Mouse (Mus musculus): ENCODE measurements around the gene Cadps2. TPM values are rescaled to one million over a fixed set of nuclear protein-coding genes. Genes with fewer than 3 reads are reported as not detected.

Gene Cadps2
- polyA plus RNA-seq, 1 experiment from 2014 or later: 4.7 TPM

- no peak for ATAC-seq (ENCODE audit: low FRiP score)
- WGBS: 85% methylated on average over 5 of the region's 5 CpGs
Observed at GRCm38 (mm10) chr6:23740010-23740409, 99.2 kb downstream of the Cadps2 start.

GRCm38 (mm10) chr6:23732750-23733149 lies 106.5 kb downstream of the Cadps2 start:
- H3K27me3 ChIP-seq: no peaks in the 10 kb centered on the region
- ATAC-seq (ENCODE audit: low FRiP score): no peak
- H3K36me3 ChIP-seq: no peaks in the 10 kb centered on the region
- H3K4me1 ChIP-seq (replicated peaks): no peaks in the 10 kb centered on the region; the same call in 1 of the 2 replicates
- H3K9ac ChIP-seq: no peak overlapping the region
- no peak overlapping the region for H3K4me2 ChIP-seq
- 35% methylated on average over 3 of the region's 3 CpGs for WGBS
- no peak overlapping the region for H3K4me3 ChIP-seq
- H3K27ac ChIP-seq: no peak overlapping the region
- H3K9me3 ChIP-seq: no peaks in the 10 kb centered on the region

More at GRCm38 (mm10) chr6:23740010-23740409, 99.2 kb downstream of the Cadps2 start:
- no peak overlapping the region for H3K4me3 ChIP-seq
- no peak overlapping the region for H3K27ac ChIP-seq
- 0 out of 2 replicates have a peak, but pooled peaks cover 4% of the 10 kb centered on the region for H3K9me3 ChIP-seq
- no peak overlapping the region for H3K9ac ChIP-seq
- no peak overlapping the region for H3K4me2 ChIP-seq
- no peaks in the 10 kb centered on the region for H3K36me3 ChIP-seq
- no peaks in the 10 kb centered on the region for H3K27me3 ChIP-seq
- H3K4me1 ChIP-seq (replicated peaks): no peaks in the 10 kb centered on the region

GRCm38 (mm10) chr6:23728620-23729019 lies 110.6 kb downstream of the Cadps2 start:
- Histone ChIP-seq H3K27me3 (no peaks in the 10 kb centered on the region), H3K4me3 (no peak overlapping the region), H3K27ac (no peak overlapping the region), H3K4me1 (replicated peaks) (no peaks in the 10 kb centered on the region; the same call in 1 of the 2 replicates), H3K36me3 (no peaks in the 10 kb centered on the region), H3K9ac (no peak overlapping the region), H3K4me2 (no peak overlapping the region), H3K9me3 (no peaks in the 10 kb centered on the region)
- ATAC-seq (ENCODE audit: low FRiP score): no peak
- WGBS: 88% methylated on average over 3 of the region's 3 CpGs

- H3K36me3 ChIP-seq: no peaks in the 10 kb centered on the region
- no peak for ATAC-seq (ENCODE audit: low FRiP score)
- no peak overlapping the region for H3K9ac ChIP-seq
- no peak overlapping the region for H3K4me3 ChIP-seq
- H3K27me3 ChIP-seq: no peaks in the 10 kb centered on the region
- 90% methylated on average over 4 of the region's 4 CpGs for WGBS
- H3K4me2 ChIP-seq: no peak overlapping the region
- H3K27ac ChIP-seq: no peak overlapping the region
- H3K4me1 ChIP-seq (replicated peaks): no peaks in the 10 kb centered on the region
- 0 out of 2 replicates have a peak, but pooled peaks cover 6% of the 10 kb centered on the region for H3K9me3 ChIP-seq
Observed at GRCm38 (mm10) chr6:23723697-23724096, 115.5 kb downstream of the Cadps2 start.

GRCm38 (mm10) chr6:23720401-23720800 lies 118.8 kb downstream of the Cadps2 start:
- ATAC-seq (ENCODE audit: low FRiP score): no peak
- Histone ChIP-seq H3K4me2 (no peak overlapping the region), H3K9ac (no peak overlapping the region), H3K36me3 (no peaks in the 10 kb centered on the region), H3K4me3 (no peak overlapping the region), H3K27me3 (no peaks in the 10 kb centered on the region), H3K9me3 (0 out of 2 replicates have a peak, but pooled peaks cover 6% of the 10 kb centered on the region), H3K4me1 (replicated peaks) (no peaks in the 10 kb centered on the region), H3K27ac (no peak overlapping the region)
- whole genome bisulfite sequencing: 91% methylated on average over 2 of the region's 2 CpGs

GRCm38 (mm10) chr6:23707506-23707905 lies 131.7 kb downstream of the Cadps2 start:
- Histone ChIP-seq H3K9ac (no peak overlapping the region), H3K4me3 (no peak overlapping the region), H3K4me2 (no peak overlapping the region), H3K27ac (no peak overlapping the region), H3K27me3 (no peaks in the 10 kb centered on the region), H3K9me3 (no peaks in the 10 kb centered on the region), H3K36me3 (no peaks in the 10 kb centered on the region), H3K4me1 (replicated peaks) (no peaks in the 10 kb centered on the region)
- no peak for ATAC-seq (ENCODE audit: low FRiP score)
- 82% methylated on average over 3 of the region's 3 CpGs for WGBS

GRCm38 (mm10) chr6:23700879-23701278 lies 138.3 kb downstream of the Cadps2 start:
- H3K9ac ChIP-seq: no peak overlapping the region
- ATAC-seq (ENCODE audit: low FRiP score): no peak
- 66% methylated on average over 3 of the region's 3 CpGs for WGBS
- H3K4me1 ChIP-seq (replicated peaks): no peaks in the 10 kb centered on the region
- no peak overlapping the region for H3K27ac ChIP-seq
- H3K4me3 ChIP-seq: no peak overlapping the region
- no peaks in the 10 kb centered on the region for H3K27me3 ChIP-seq
- H3K9me3 ChIP-seq: no peaks in the 10 kb centered on the region
- H3K36me3 ChIP-seq: no peaks in the 10 kb centered on the region
- no peak overlapping the region for H3K4me2 ChIP-seq

GRCm38 (mm10) chr6:23678172-23678571 lies 161.0 kb downstream of the Cadps2 start:
- Histone ChIP-seq H3K36me3 (no peaks in the 10 kb centered on the region), H3K9me3 (no peaks in the 10 kb centered on the region), H3K9ac (no peak overlapping the region), H3K4me3 (no peak overlapping the region), H3K4me2 (no peak overlapping the region), H3K27me3 (no peaks in the 10 kb centered on the region), H3K27ac (no peak overlapping the region), H3K4me1 (replicated peaks) (no peaks in the 10 kb centered on the region)
- 83% methylated on average over 1 of the region's 1 CpGs for WGBS
- ATAC-seq (ENCODE audit: low FRiP score): no peak

- Histone ChIP-seq H3K27ac (no peak within 1 kb of the TSS), H3K36me3 (no peaks in the 10 kb centered on the region), H3K4me1 (replicated peaks) (no peaks in the 10 kb centered on the region), H3K9me3 (no peaks in the 10 kb centered on the region), H3K4me2 (no peak within 1 kb of the TSS), H3K27me3 (no peaks in the 10 kb centered on the region), H3K4me3 (no peak within 1 kb of the TSS), H3K9ac (no peak within 1 kb of the TSS)
- ATAC-seq (ENCODE audit: low FRiP score): no peak
- 83% methylated on average over 2 of the region's 2 CpGs for WGBS
Observed at GRCm38 (mm10) chr6:23655036-23655435, 184.2 kb downstream of the Cadps2 start, which contains the start of gene Rnf148. Gene Rnf148 (minus strand): TSS chr6:23655136.

GRCm38 (mm10) chr6:23650205-23650604 lies 189.0 kb downstream of the Cadps2 start, which contains the start of gene Rnf133:
Gene Rnf133 (minus strand): TSS chr6:23650305.
- Histone ChIP-seq H3K27ac (no peak within 1 kb of the TSS), H3K4me3 (no peak within 1 kb of the TSS), H3K4me2 (no peak within 1 kb of the TSS), H3K36me3 (no peaks in the 10 kb centered on the region), H3K9me3 (no peaks in the 10 kb centered on the region), H3K9ac (no peak within 1 kb of the TSS), H3K4me1 (replicated peaks) (no peaks in the 10 kb centered on the region), H3K27me3 (no peaks in the 10 kb centered on the region)
- WGBS: 97% methylated on average over 2 of the region's 2 CpGs
- no peak for ATAC-seq (ENCODE audit: low FRiP score)

- no peak overlapping the region for H3K4me3 ChIP-seq
- no peak overlapping the region for H3K9ac ChIP-seq
- H3K9me3 ChIP-seq: no peaks in the 10 kb centered on the region
- no peaks in the 10 kb centered on the region for H3K4me1 ChIP-seq (replicated peaks)
- H3K4me2 ChIP-seq: no peak overlapping the region
- ATAC-seq (ENCODE audit: low FRiP score): no peak
- no peaks in the 10 kb centered on the region for H3K27me3 ChIP-seq
- H3K27ac ChIP-seq: no peak overlapping the region
- 90% methylated on average over 8 of the region's 8 CpGs for WGBS
- H3K36me3 ChIP-seq: no peaks in the 10 kb centered on the region
Observed at GRCm38 (mm10) chr6:23648732-23649131, 190.5 kb downstream of the Cadps2 start.

GRCm38 (mm10) chr6:23647627-23648247 lies 191.5 kb downstream of the Cadps2 start:
- no peak overlapping the region for H3K9ac ChIP-seq
- no peaks in the 10 kb centered on the region for H3K36me3 ChIP-seq
- no peaks in the 10 kb centered on the region for H3K9me3 ChIP-seq
- ATAC-seq (ENCODE audit: low FRiP score): no peak
- H3K27ac ChIP-seq: 0 out of 2 replicates have a peak overlapping the region, but pooled peaks have one; percentile 5
- WGBS: 71% methylated on average over 7 of the region's 7 CpGs
- H3K27me3 ChIP-seq: no peaks in the 10 kb centered on the region
- H3K4me1 ChIP-seq (replicated peaks): no peaks in the 10 kb centered on the region
- no peak overlapping the region for H3K4me3 ChIP-seq
- H3K4me2 ChIP-seq: no peak overlapping the region

GRCm38 (mm10) chr6:23637081-23637480 lies 202.1 kb downstream of the Cadps2 start:
- H3K27me3 ChIP-seq: no peaks in the 10 kb centered on the region
- no peak overlapping the region for H3K4me3 ChIP-seq
- H3K27ac ChIP-seq: no peak overlapping the region
- no peak overlapping the region for H3K4me2 ChIP-seq
- WGBS: 77% methylated on average over 3 of the region's 3 CpGs
- no peaks in the 10 kb centered on the region for H3K36me3 ChIP-seq
- H3K9me3 ChIP-seq: no peaks in the 10 kb centered on the region
- H3K9ac ChIP-seq: no peak overlapping the region
- no peak for ATAC-seq (ENCODE audit: low FRiP score)
- no peaks in the 10 kb centered on the region for H3K4me1 ChIP-seq (replicated peaks)
